Mouse (Mus musculus) G1E (cell line): Measurements from ENCODE around the gene Cemip. TPM values are rescaled to one million over a fixed set of nuclear protein-coding genes. Genes with fewer than 3 reads are reported as not detected.

Experiments used
- ATAC-seq: 2 replicates; pipeline ENCODE4 v1.8.0; 2016; ENCODE audit warnings: mild to moderate bottlenecking; ENCODE audit not compliant: insufficient number of reproducible peaks, poor library complexity, low FRiP score, severe bottlenecking; ENCODE audit errors: extremely low read depth
- DNase-seq: peaks from one replicate; pipeline ENCODE4 v3.0.0; 2012; ENCODE audit warnings: low spot score
- H3K27me3 ChIP-seq: 2 replicates; pipeline ENCODE4 v1.6.1; 2012; ENCODE audit warnings: mild to moderate bottlenecking, low read length, inconsistent platforms; ENCODE audit not compliant: insufficient read depth
- H3K36me3 ChIP-seq: replicated peaks from 2 replicates; pipeline ENCODE3; 2012; ENCODE audit warnings: mild to moderate bottlenecking, inconsistent platforms
- H3K4me1 ChIP-seq: 2 replicates; pipeline ENCODE4 v1.6.1; 2012; ENCODE audit warnings: low read depth, low read length, inconsistent platforms, mixed read lengths; ENCODE audit not compliant: insufficient read depth
- H3K4me3 ChIP-seq: 2 replicates; pipeline ENCODE4 v1.5.1; 2012; ENCODE audit warnings: low read depth, mild to moderate bottlenecking, inconsistent platforms, low read length, moderate library complexity, mixed read lengths
- H3K9me3 ChIP-seq: replicated peaks from 2 replicates; pipeline ENCODE4 v1.6.1; 2012; ENCODE audit warnings: inconsistent platforms
- CTCF ChIP-seq: IDR thresholded peaks from 2 replicates; pipeline ENCODE4 v1.5.1; 2012; ENCODE audit warnings: low read depth, low read length, inconsistent platforms, mixed read lengths
- GATA1 ChIP-seq: IDR thresholded peaks from 2 replicates; pipeline ENCODE4 v1.6.1; 2012; ENCODE audit warnings: borderline replicate concordance, low read length, inconsistent platforms, mixed read lengths
- GATA2 ChIP-seq: IDR thresholded peaks from 2 replicates; pipeline ENCODE4 v1.6.1; 2012; ENCODE audit warnings: low read depth, low read length, inconsistent platforms, borderline replicate concordance
- POLR2AphosphoS5 ChIP-seq: IDR thresholded peaks from 2 replicates; pipeline ENCODE4 v1.6.1; 2012; ENCODE audit warnings: low read depth, low read length, inconsistent platforms; ENCODE audit not compliant: insufficient replicate concordance
- TAL1 ChIP-seq: conservative IDR thresholded peaks from 2 replicates; pipeline ENCODE4 v1.6.1; 2012; ENCODE audit warnings: low read depth, low read length, inconsistent platforms, mixed read lengths
- polyA plus RNA-seq: library from polyadenylated mRNA; stranded (reverse); fragments of >175 nt; gene quantifications from 2 replicates; pipeline ENCODE4 v1.2.3, GENCODE M21; 2012
- total RNA-seq, 2 experiments: library from RNA; stranded (forward) in 1 of 2; stranded (reverse) in 1 of 2; fragments of 200-1000 nt in 1 of 2; fragments of >200 nt in 1 of 2; fragmentation: Nextera tagmentation in 1 of 2; gene quantifications; 2 replicates each; pipeline ENCODE4 v1.2.3; 2014 to 2017

Gene Cemip
- total and polyA plus RNA-seq, 3 experiments = 0.22 TPM; not detected in 2

DNA sequence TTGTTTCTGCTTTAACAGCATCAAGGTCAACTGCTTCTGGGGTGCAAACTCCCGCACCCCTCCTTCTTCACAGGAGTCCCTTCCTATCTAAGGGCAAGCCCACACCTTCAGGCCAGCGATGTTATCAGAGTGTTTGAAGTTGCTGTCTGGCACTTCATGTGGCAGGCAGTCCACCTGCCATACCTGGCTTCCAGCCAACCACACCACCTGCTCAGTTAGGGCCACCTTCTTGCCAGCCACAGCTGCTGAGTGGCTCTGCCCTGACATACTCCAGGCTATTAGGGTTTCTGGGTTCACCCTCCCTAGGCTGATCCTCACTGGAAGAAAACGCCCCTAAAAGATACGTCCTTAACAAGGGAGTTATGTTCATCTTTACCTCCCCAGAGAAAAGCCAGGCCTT lies 60.2 kb downstream of the Cemip start:
- H3K27me3 ChIP-seq = peaks cover 2% of the 10 kb centered on the region; the same call in 1 of the 2 replicates
- H3K4me3 ChIP-seq = no peak overlapping the region
- no peaks in the 10 kb centered on the region for H3K9me3 ChIP-seq
- DNase-seq (no peak), ATAC-seq (no peak)
- H3K4me1 ChIP-seq = no peaks in the 10 kb centered on the region
- TF ChIP-seq POLR2AphosphoS5 (no peak), GATA2 (no peak), TAL1 (no peak), GATA1 (no peak), CTCF (no peak)
- H3K36me3 ChIP-seq = no peaks in the 10 kb centered on the region

DNA sequence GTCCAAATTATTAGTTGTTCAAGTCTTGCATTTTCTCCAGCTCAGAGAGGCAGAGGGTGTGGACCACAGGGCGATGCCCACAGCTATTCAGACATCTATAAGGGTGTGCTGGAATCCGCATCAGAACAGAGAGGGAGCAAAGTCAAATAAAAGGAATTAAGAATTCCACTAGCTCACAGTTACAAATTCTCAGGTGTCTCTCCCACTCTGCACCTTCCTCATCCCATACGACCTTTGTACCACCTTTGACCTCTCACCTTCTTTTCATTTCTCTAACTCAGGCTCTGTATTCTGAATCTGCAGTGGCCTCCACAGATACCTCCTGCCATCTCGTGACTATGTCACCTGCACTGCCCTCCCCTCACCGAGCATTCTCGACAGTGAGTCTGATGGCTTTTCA lies 62.8 kb downstream of the Cemip start:
- peaks cover 2% of the 10 kb centered on the region for H3K27me3 ChIP-seq
- TF ChIP-seq CTCF = no peak
- TF ChIP-seq TAL1 = no peak
- no peak for TF ChIP-seq POLR2AphosphoS5
- no peak for TF ChIP-seq GATA1
- TF ChIP-seq GATA2 = no peak
- no peak overlapping the region for H3K4me3 ChIP-seq
- no peak for ATAC-seq
- no peaks in the 10 kb centered on the region for H3K4me1 ChIP-seq
- no peaks in the 10 kb centered on the region for H3K36me3 ChIP-seq
- H3K9me3 ChIP-seq = no peaks in the 10 kb centered on the region
- no peak for DNase-seq

DNA sequence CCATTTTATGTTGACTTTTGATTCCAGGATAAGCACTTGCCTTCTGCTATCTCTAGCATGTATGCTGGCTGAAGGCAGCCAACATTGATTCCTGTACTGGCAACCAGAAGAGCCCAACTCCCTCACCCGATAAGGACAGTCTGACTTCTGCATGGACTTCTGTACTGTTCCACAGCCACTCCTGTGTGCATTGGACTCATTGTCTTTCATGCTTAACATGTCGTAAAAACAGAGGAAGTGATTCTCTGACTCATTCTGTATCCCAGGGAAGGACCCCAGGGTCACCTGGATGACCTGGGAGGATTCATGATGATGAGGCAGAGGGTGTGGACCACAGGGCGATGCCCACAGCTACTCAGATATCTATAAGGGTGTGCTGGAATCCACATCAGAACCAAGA lies 63.8 kb downstream of the Cemip start:
- DNase-seq = no peak
- H3K4me1 ChIP-seq = no peaks in the 10 kb centered on the region
- ATAC-seq = no peak
- H3K36me3 ChIP-seq = no peaks in the 10 kb centered on the region
- no peaks in the 10 kb centered on the region for H3K9me3 ChIP-seq
- no peak overlapping the region for H3K4me3 ChIP-seq
- TF ChIP-seq GATA1 (no peak), TAL1 (no peak), GATA2 (no peak), POLR2AphosphoS5 (no peak), CTCF (no peak)
- H3K27me3 ChIP-seq = peaks cover 2% of the 10 kb centered on the region

- ATAC-seq (no peak), DNase-seq (no peak)
- no peaks in the 10 kb centered on the region; the same call in 1 of the 2 replicates for H3K27me3 ChIP-seq
- H3K4me1 ChIP-seq = no peaks in the 10 kb centered on the region
- no peaks in the 10 kb centered on the region for H3K36me3 ChIP-seq
- H3K4me3 ChIP-seq = no peak overlapping the region
- no peak for TF ChIP-seq TAL1
- TF ChIP-seq GATA2 = no peak
- no peak for TF ChIP-seq CTCF
- TF ChIP-seq GATA1 = no peak
- TF ChIP-seq POLR2AphosphoS5 = no peak
- no peaks in the 10 kb centered on the region for H3K9me3 ChIP-seq
These were observed 66.9 kb downstream of the Cemip start for GRCm38 (mm10) chr7:84019381-84019780.

- Histone ChIP-seq H3K4me3 (no peak overlapping the region), H3K27me3 (no peaks in the 10 kb centered on the region; the same call in 1 of the 2 replicates), H3K36me3 (no peaks in the 10 kb centered on the region), H3K9me3 (no peaks in the 10 kb centered on the region), H3K4me1 (no peaks in the 10 kb centered on the region)
- DNase-seq (no peak), ATAC-seq (no peak)
- no peak for TF ChIP-seq TAL1
- TF ChIP-seq GATA2 = no peak
- no peak for TF ChIP-seq GATA1
- TF ChIP-seq CTCF = no peak
- no peak for TF ChIP-seq POLR2AphosphoS5
These were observed 67.7 kb downstream of the Cemip start for GRCm38 (mm10) chr7:84018291-84019266.

- ATAC-seq = no peak
- no peaks in the 10 kb centered on the region for H3K4me1 ChIP-seq
- TF ChIP-seq GATA1 (no peak), TAL1 (no peak), GATA2 (no peak), POLR2AphosphoS5 (no peak), CTCF (no peak)
- no peaks in the 10 kb centered on the region for H3K36me3 ChIP-seq
- H3K9me3 ChIP-seq = no peaks in the 10 kb centered on the region
- H3K27me3 ChIP-seq = no peaks in the 10 kb centered on the region; the same call in 1 of the 2 replicates
- no peak overlapping the region for H3K4me3 ChIP-seq
- no peak for DNase-seq
These were observed 71.3 kb downstream of the Cemip start for GRCm38 (mm10) chr7:84015050-84015449.
